Mouse (Mus musculus) lung, postnatal 36 days (tissue): ENCODE measurements around the gene Lmbr1l.

Experiments used
- DNase-seq: peaks from one replicate; pipeline ENCODE4 v3.0.0; 2022; ENCODE audit warnings: mixed read lengths

Lmbr1l gene

GRCm38 (mm10) chr15:98867321-98867720 lies 50.7 kb downstream of the Lmbr1l start:
- DNase-seq, result peak; percentile 92

- no peak for DNase-seq
Observed at GRCm38 (mm10) chr15:98866501-98866900, 51.5 kb downstream of the Lmbr1l start.

GRCm38 (mm10) chr15:98865771-98866170 lies 52.3 kb downstream of the Lmbr1l start:
- DNase-seq, result no peak

GRCm38 (mm10) chr15:98864951-98865350 lies 53.1 kb downstream of the Lmbr1l start:
- no peak for DNase-seq

- DNase-seq, result no peak
Observed at GRCm38 (mm10) chr15:98863451-98863958, 54.5 kb downstream of the Lmbr1l start.

- no peak for DNase-seq
Observed at GRCm38 (mm10) chr15:98861701-98862410, 56.2 kb downstream of the Lmbr1l start.

GRCm38 (mm10) chr15:98860921-98861320 lies 57.1 kb downstream of the Lmbr1l start:
- DNase-seq, result no peak

- no peak for DNase-seq
Observed at GRCm38 (mm10) chr15:98859319-98860043, 58.5 kb downstream of the Lmbr1l start.

- DNase-seq, result no peak
Observed at GRCm38 (mm10) chr15:98854214-98854613, 63.8 kb downstream of the Lmbr1l start.
